Mouse (Mus musculus) C2C12 (cell line): Measurements from ENCODE around the gene Isx.

ENCODE experiments used
- CEBPB ChIP-seq: IDR thresholded peaks from one replicate; pipeline ENCODE4 v1.6.1; 2011; ENCODE audit warnings: low read depth, mild to moderate bottlenecking, control low read depth, moderate library complexity
- CTCF ChIP-seq: IDR thresholded peaks from one replicate; pipeline ENCODE4 v1.5.1; 2011; ENCODE audit not compliant: control insufficient read depth, insufficient read depth, insufficient read length
- USF1 ChIP-seq: IDR thresholded peaks from one replicate; pipeline ENCODE4 v1.6.1; 2011; ENCODE audit warnings: low read depth, mild to moderate bottlenecking, control low read depth, moderate library complexity

DNA sequence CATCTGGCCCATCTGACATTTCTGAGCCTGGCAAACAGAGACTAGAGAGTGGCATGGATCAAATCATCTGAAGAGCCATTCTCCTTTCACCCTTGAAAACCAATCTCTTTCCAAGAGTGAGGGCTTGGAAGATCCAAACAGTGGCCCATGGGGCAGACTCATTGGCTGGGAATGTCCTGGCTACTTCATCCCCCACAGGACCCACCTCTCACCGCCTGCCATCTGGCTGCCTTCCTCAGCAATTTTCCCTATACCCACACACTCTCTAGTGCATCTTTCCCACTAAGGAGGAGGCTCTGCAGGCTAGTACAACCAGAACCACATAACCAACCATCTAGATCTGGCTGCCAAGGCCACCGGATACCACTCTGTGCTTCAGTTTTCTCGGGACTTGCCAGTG, 17.6 kb upstream of the Isx start:
- TF ChIP-seq CTCF (no peak), CEBPB (no peak), USF1 (no peak)
